Mouse (Mus musculus): ENCODE results near the gene Frmd4a. TPM values are rescaled to one million over a fixed set of nuclear protein-coding genes. Genes with fewer than 3 reads are reported as not detected.

Frmd4a gene
- polyA plus RNA-seq, 1 experiment from 2014 or later, result 33.1 TPM

GRCm38 (mm10) chr2:4509739-4510138, 492.2 kb downstream of the Frmd4a start:
- WGBS, result 73% methylated on average over 5 of the region's 5 CpGs
- no peak for DNase-seq (ENCODE audit: low spot score)

DNA sequence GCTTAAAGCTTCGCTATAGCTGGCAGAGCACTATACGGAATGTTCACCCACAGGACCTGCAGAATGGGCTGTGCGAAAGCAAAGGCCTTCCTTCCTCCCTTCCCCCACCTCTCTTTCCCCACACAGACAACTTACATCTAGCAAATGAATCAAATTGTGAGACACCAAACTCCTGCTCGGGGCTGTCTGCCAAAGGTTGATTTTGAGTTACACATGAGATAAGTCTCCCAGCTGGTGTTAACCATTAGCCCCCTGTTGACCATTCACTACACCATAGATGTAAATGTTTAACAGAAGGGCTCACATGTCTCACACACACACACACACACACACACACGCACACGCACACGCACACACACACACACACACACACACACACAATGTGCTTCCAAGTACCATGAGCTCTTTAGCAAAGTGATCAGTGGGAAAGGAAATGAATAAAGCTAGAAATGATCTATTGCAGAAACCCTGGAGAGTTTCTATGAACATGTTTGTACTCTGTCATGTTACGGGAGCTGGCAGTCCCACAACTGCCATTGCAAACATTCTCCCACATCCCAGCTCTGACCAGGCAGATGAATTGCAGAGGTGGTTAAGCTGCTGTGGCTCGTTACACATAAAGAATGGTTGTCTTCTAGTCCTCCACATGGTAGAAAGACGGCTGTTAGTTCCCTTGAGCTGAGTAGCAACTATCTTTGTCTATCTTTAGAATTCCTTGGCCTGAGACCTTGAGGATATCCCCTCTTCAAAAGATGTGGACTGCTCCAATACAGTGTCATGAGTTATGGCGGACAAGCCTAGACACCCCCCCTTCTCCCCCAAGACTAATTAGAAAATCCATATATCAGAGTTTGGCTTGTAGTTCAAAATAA, 492.9 kb downstream of the Frmd4a start:
- WGBS, result 83% methylated on average over 11 of the region's 11 CpGs
- no peaks in the 10 kb centered on the region for H3K27me3 ChIP-seq (ENCODE audit: low read depth, poor library complexity, severe bottlenecking)

More at GRCm38 (mm10) chr2:4509739-4510138, 492.2 kb downstream of the Frmd4a start:
- Histone ChIP-seq H3K9me3 (replicated peaks) (no peaks in the 10 kb centered on the region), H3K36me3 (peaks cover 57% of the 10 kb centered on the region), H3K27ac (replicated peaks) (no peak overlapping the region), H3K4me3 (no peak overlapping the region), H3K27me3 (ENCODE audit: low read depth, poor library complexity, severe bottlenecking) (no peaks in the 10 kb centered on the region), H3K4me1 (peaks cover 6% of the 10 kb centered on the region; the same call in 1 of the 2 replicates)

DNA sequence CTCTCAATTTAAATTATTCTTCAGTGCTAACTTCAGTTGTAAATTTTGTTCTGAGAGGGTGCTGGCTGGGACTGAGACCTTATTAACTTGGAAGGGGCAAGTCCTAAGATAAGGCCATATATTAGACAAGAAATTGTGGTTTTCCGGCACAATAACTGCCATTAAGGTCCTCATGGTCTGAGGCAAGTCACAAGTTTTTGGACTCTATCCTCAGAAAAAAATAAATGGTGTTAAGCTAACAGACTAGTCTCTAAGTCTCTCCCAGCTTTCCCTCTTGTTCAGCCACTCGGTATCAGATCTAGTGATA, 493.5 kb downstream of the Frmd4a start:
- no peaks in the 10 kb centered on the region for H3K27me3 ChIP-seq (ENCODE audit: low read depth, poor library complexity, severe bottlenecking)
- 99% methylated on average over 2 of the region's 2 CpGs for WGBS
- H3K4me3 ChIP-seq, result no peak overlapping the region
- peaks cover 58% of the 10 kb centered on the region for H3K36me3 ChIP-seq
- peaks cover 6% of the 10 kb centered on the region; the same call in 1 of the 2 replicates for H3K4me1 ChIP-seq
- no peak overlapping the region for H3K27ac ChIP-seq (replicated peaks)
- no peaks in the 10 kb centered on the region for H3K9me3 ChIP-seq (replicated peaks)
- no peak for DNase-seq (ENCODE audit: low spot score)

More for the DNA sequence above, 492.9 kb downstream of the Frmd4a start:
- peaks cover 6% of the 10 kb centered on the region; the same call in 1 of the 2 replicates for H3K4me1 ChIP-seq
- no peak overlapping the region for H3K27ac ChIP-seq (replicated peaks)
- H3K4me3 ChIP-seq, result no peak overlapping the region
- no peak for DNase-seq (ENCODE audit: low spot score)
- no peaks in the 10 kb centered on the region for H3K9me3 ChIP-seq (replicated peaks)
- H3K36me3 ChIP-seq, result peaks cover 59% of the 10 kb centered on the region

DNA sequence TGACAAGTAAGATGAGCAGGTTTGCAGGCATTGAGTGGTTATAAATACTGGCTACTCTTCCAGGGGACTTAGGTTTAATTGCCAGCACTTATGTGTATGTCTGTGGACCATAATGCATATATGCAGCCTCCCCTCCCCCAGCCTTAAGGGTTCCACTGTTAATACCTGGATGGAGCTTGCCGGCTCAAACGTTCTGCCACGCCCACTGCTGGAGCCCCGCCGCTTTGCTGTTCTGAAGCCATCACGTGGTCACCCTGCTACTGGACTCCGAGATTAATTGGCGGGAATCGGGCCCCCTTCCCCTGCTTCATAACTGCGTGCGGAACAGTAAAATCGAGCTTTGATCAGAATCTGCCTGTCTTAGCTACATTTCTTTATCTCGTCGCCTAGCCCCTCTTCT, 495.1 kb downstream of the Frmd4a start:
- no peaks in the 10 kb centered on the region for H3K9me3 ChIP-seq (replicated peaks)
- no peaks in the 10 kb centered on the region for H3K27me3 ChIP-seq (ENCODE audit: low read depth, poor library complexity, severe bottlenecking)
- H3K27ac ChIP-seq (replicated peaks), result no peak overlapping the region
- H3K4me1 ChIP-seq, result peaks cover 20% of the 10 kb centered on the region
- no peak for DNase-seq (ENCODE audit: low spot score)
- 60% methylated on average over 14 of the region's 14 CpGs for WGBS
- H3K4me3 ChIP-seq, result no peak overlapping the region
- peaks cover 51% of the 10 kb centered on the region for H3K36me3 ChIP-seq

DNA sequence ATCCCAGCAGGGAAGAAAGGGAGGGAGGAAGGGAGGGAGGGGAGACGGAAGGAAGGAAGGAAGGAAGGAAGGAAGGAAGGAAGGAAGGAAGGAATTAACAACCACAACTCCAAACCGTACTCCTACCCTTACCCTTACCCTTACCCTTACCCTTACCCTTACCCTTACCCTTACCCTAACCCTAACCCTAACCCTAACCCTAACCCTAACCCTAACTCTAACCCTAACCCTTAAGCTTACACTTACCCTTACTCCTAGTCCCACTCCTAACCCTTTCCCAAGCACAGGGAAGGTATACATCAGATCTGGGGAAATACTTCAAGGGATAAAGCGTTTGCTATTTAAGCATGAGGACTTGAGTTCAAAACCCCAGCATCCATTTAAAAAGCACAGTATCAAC, 498.4 kb downstream of the Frmd4a start:
- Histone ChIP-seq H3K36me3 (peaks cover 52% of the 10 kb centered on the region), H3K27ac (replicated peaks) (no peak overlapping the region), H3K4me1 (peaks cover 24% of the 10 kb centered on the region), H3K27me3 (ENCODE audit: low read depth, poor library complexity, severe bottlenecking) (no peaks in the 10 kb centered on the region), H3K9me3 (replicated peaks) (no peaks in the 10 kb centered on the region), H3K4me3 (no peak overlapping the region)
- DNase-seq (ENCODE audit: low spot score), result no peak
- WGBS, result 86% methylated on average over 3 of the region's 3 CpGs

- Histone ChIP-seq H3K36me3 (peaks cover 63% of the 10 kb centered on the region), H3K4me1 (peaks cover 24% of the 10 kb centered on the region), H3K27ac (replicated peaks) (peak overlapping the region; percentile 43), H3K9me3 (replicated peaks) (no peaks in the 10 kb centered on the region), H3K4me3 (no peak overlapping the region), H3K27me3 (ENCODE audit: low read depth, poor library complexity, severe bottlenecking) (no peaks in the 10 kb centered on the region)
- 72% methylated on average over 7 of the region's 7 CpGs for WGBS
- no peak for DNase-seq (ENCODE audit: low spot score)
Measured at GRCm38 (mm10) chr2:4516819-4517552, 499.5 kb downstream of the Frmd4a start.

DNA sequence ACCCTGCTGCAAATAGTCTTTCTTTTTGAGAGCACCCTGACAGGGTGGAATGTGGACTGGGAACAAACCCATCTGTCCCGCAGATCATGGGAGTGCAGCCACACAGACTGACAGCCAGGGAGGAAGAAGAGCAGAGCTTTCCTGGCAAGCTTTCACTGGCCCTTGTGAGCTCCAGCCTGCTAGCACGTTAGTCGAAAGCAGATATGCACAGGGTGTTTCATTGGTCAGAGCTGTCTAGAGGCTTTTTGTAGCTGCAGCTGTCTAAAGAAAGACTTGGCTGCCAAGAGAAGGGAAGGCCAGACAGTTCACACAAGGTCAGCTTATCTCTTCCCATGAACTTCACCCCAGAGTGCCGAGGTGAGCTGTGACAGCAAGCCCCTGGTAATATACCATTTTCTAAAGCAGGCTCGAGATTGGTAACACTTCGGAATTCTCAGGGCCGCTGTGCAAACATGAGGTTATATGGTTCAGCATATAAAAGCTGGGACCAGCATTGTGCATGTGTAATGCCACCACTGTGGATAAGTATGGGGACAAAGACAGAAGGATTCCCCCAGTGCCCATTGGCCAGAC, 500.1 kb downstream of the Frmd4a start:
- WGBS, result 61% methylated on average over 7 of the region's 7 CpGs
- H3K4me1 ChIP-seq, result peaks cover 18% of the 10 kb centered on the region
- peak; percentile 20 for DNase-seq (ENCODE audit: low spot score)
- peak overlapping the region; percentile 43 for H3K27ac ChIP-seq (replicated peaks)
- H3K4me3 ChIP-seq, result no peak overlapping the region
- no peaks in the 10 kb centered on the region for H3K9me3 ChIP-seq (replicated peaks)
- peaks cover 69% of the 10 kb centered on the region for H3K36me3 ChIP-seq
- H3K27me3 ChIP-seq (ENCODE audit: low read depth, poor library complexity, severe bottlenecking), result no peaks in the 10 kb centered on the region

GRCm38 (mm10) chr2:4518549-4518948, 501.0 kb downstream of the Frmd4a start:
- Histone ChIP-seq H3K4me1 (peaks cover 18% of the 10 kb centered on the region), H3K4me3 (no peak overlapping the region), H3K36me3 (peaks cover 74% of the 10 kb centered on the region), H3K27ac (replicated peaks) (no peak overlapping the region), H3K9me3 (replicated peaks) (no peaks in the 10 kb centered on the region), H3K27me3 (ENCODE audit: low read depth, poor library complexity, severe bottlenecking) (no peaks in the 10 kb centered on the region)
- no peak for DNase-seq (ENCODE audit: low spot score)

- Histone ChIP-seq H3K4me1 (peaks cover 11% of the 10 kb centered on the region), H3K27ac (replicated peaks) (no peak overlapping the region), H3K36me3 (peaks cover 58% of the 10 kb centered on the region), H3K27me3 (ENCODE audit: low read depth, poor library complexity, severe bottlenecking) (no peaks in the 10 kb centered on the region), H3K9me3 (replicated peaks) (0 out of 2 replicates have a peak, but pooled peaks cover 4% of the 10 kb centered on the region), H3K4me3 (no peak overlapping the region)
- no peak for DNase-seq (ENCODE audit: low spot score)
- WGBS, result 77% methylated on average over 1 of the region's 1 CpGs
Measured at GRCm38 (mm10) chr2:4522769-4523487, 505.4 kb downstream of the Frmd4a start.

DNA sequence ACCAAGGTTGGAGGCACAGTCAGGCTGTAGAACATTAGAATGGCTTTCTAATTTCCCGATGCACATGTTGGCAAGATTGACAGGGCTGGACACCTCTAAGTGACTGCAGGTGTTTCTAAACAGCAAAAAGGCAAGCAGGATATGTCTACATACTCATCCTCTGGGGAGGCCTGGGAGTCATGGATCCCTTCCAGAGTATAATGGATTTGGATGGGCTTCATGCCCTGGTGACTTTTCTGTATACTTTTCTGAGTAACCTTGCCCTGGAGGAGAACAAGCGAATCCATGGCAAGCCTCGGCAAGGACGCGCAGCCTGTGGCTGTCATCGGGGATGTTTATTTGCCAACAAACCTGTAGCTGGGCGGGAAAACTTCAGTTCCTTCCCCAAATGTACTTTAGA, 509.6 kb downstream of the Frmd4a start:
- 58% methylated on average over 7 of the region's 7 CpGs for WGBS

DNA sequence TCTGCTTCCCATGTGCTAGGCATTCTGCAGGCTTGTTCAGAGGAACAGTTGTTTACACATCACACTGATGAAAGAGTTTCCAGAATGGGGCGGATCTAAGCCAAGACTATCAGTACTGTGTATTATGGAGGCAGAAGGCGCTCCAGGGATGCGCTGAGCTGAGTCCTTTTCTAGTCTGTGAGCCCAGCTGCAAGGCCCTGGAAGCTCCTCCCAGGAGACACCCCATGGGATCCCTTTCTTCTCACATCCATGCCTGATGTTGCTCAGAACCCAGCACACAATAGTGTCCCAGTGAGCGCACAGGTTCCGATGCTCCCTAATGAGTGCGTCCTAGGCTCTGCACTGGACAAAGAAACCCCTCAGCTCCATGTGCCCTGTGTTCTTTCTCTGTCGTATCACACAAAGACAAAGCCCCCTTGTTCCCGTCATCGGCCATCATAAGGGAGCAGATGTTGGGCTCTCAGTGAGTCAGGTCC, 511.8 kb downstream of the Frmd4a start:
- 0 out of 2 replicates have a peak, but pooled peaks cover 4% of the 10 kb centered on the region for H3K9me3 ChIP-seq (replicated peaks)
- H3K4me1 ChIP-seq, result peaks cover 31% of the 10 kb centered on the region
- DNase-seq (ENCODE audit: low spot score), result peak; percentile 30
- H3K36me3 ChIP-seq, result peaks cover 58% of the 10 kb centered on the region
- H3K27me3 ChIP-seq (ENCODE audit: low read depth, poor library complexity, severe bottlenecking), result no peaks in the 10 kb centered on the region
- WGBS, result 57% methylated on average over 9 of the region's 9 CpGs
- H3K4me3 ChIP-seq, result no peak overlapping the region
- H3K27ac ChIP-seq (replicated peaks), result peak overlapping the region; percentile 77

More for the DNA sequence above, 509.6 kb downstream of the Frmd4a start:
- Histone ChIP-seq H3K27ac (replicated peaks) (0 out of 2 replicates have a peak overlapping the region, but pooled peaks have one; percentile 9), H3K4me3 (no peak overlapping the region), H3K9me3 (replicated peaks) (0 out of 2 replicates have a peak, but pooled peaks cover 4% of the 10 kb centered on the region), H3K36me3 (peaks cover 54% of the 10 kb centered on the region), H3K4me1 (peaks cover 31% of the 10 kb centered on the region), H3K27me3 (ENCODE audit: low read depth, poor library complexity, severe bottlenecking) (no peaks in the 10 kb centered on the region)
- no peak for DNase-seq (ENCODE audit: low spot score)

- Histone ChIP-seq H3K9me3 (replicated peaks) (no peaks in the 10 kb centered on the region), H3K27ac (replicated peaks) (no peak overlapping the region), H3K4me3 (no peak overlapping the region), H3K36me3 (peaks cover 76% of the 10 kb centered on the region), H3K4me1 (peaks cover 31% of the 10 kb centered on the region), H3K27me3 (ENCODE audit: low read depth, poor library complexity, severe bottlenecking) (no peaks in the 10 kb centered on the region)
- DNase-seq (ENCODE audit: low spot score), result no peak
- WGBS, result 93% methylated on average over 11 of the region's 11 CpGs
Measured at GRCm38 (mm10) chr2:4531533-4532197, 514.1 kb downstream of the Frmd4a start.

Measured in midbrain, embryonic 10.5 days (tissue).